Mouse (Mus musculus): Measurements from ENCODE around the gene Pax2. TPM values are rescaled to one million over a fixed set of nuclear protein-coding genes. Genes with fewer than 3 reads are reported as not detected.
A peak's percentile ranks its signal among the peaks of the same experiment; 100 is the strongest.

Pax2 gene
- polyA plus RNA-seq, 1 experiment from 2014 or later: 0.19 TPM

GRCm38 (mm10) chr19:44741091-44741763 is 14.6 kb upstream of the Pax2 start:
- WGBS: under 1% methylated on average over 48 of the region's 48 CpGs
- H3K4me3 ChIP-seq (replicated peaks): peak overlapping the region; percentile 16; the same call in 1 of the 2 replicates
- H3K4me1 ChIP-seq: peaks cover 23% of the 10 kb centered on the region
- no peak for ATAC-seq (ENCODE audit: low FRiP score)
- peak overlapping the region; percentile 34 for H3K4me2 ChIP-seq
- no peak overlapping the region for H3K9ac ChIP-seq
- no peaks in the 10 kb centered on the region for H3K36me3 ChIP-seq (replicated peaks)
- H3K9me3 ChIP-seq: no peaks in the 10 kb centered on the region
- H3K27ac ChIP-seq: no peak overlapping the region
- peaks cover 100% of the 10 kb centered on the region for H3K27me3 ChIP-seq

DNA sequence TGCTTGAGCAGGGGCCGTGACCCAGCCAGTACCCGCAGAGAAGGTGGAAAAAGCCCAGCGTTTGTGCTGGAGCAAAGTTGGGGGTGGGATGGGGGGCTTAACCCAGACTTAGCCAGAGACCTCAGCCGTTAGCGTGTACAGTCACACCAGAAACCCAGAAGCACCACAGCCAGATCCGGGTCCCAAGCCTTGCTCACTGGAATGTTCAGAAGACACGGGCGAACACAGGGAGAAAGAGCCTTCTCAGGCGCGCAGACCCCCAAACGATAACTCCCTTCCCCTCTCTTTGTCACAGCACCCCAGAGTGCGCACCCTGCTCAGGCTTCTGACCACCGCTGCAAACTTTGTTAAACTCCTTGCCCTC is 14.1 kb upstream of the Pax2 start:
- 0% methylated on average over 13 of the region's 13 CpGs for WGBS
- Histone ChIP-seq H3K9ac (no peak overlapping the region), H3K27me3 (peaks cover 100% of the 10 kb centered on the region), H3K4me1 (peaks cover 26% of the 10 kb centered on the region), H3K9me3 (no peaks in the 10 kb centered on the region), H3K4me2 (peak overlapping the region; percentile 34), H3K36me3 (replicated peaks) (no peaks in the 10 kb centered on the region), H3K4me3 (replicated peaks) (peak overlapping the region; percentile 16; the same call in 1 of the 2 replicates), H3K27ac (no peak overlapping the region)
- ATAC-seq (ENCODE audit: low FRiP score): no peak

- Histone ChIP-seq H3K27ac (no peak overlapping the region), H3K4me2 (no peak overlapping the region), H3K9ac (no peak overlapping the region), H3K36me3 (replicated peaks) (no peaks in the 10 kb centered on the region), H3K9me3 (no peaks in the 10 kb centered on the region), H3K4me3 (replicated peaks) (0 out of 2 replicates have a peak overlapping the region, but pooled peaks have one; percentile 16), H3K4me1 (peaks cover 27% of the 10 kb centered on the region), H3K27me3 (peaks cover 99% of the 10 kb centered on the region)
- under 1% methylated on average over 22 of the region's 22 CpGs for WGBS
- no peak for ATAC-seq (ENCODE audit: low FRiP score)
Observed at GRCm38 (mm10) chr19:44742131-44743020, 13.5 kb upstream of the Pax2 start.

GRCm38 (mm10) chr19:44743021-44743415 is 12.8 kb upstream of the Pax2 start:
- peaks cover 27% of the 10 kb centered on the region for H3K4me1 ChIP-seq
- H3K9me3 ChIP-seq: no peaks in the 10 kb centered on the region
- H3K4me3 ChIP-seq (replicated peaks): no peak overlapping the region
- 0% methylated on average over 2 of the region's 2 CpGs for WGBS
- no peaks in the 10 kb centered on the region for H3K36me3 ChIP-seq (replicated peaks)
- no peak overlapping the region for H3K9ac ChIP-seq
- H3K27ac ChIP-seq: no peak overlapping the region
- no peak overlapping the region for H3K4me2 ChIP-seq
- peaks cover 99% of the 10 kb centered on the region for H3K27me3 ChIP-seq
- no peak for ATAC-seq (ENCODE audit: low FRiP score)

- ATAC-seq (ENCODE audit: low FRiP score): no peak
- Histone ChIP-seq H3K9ac (no peak overlapping the region), H3K27ac (no peak overlapping the region), H3K36me3 (replicated peaks) (no peaks in the 10 kb centered on the region), H3K4me1 (peaks cover 27% of the 10 kb centered on the region), H3K27me3 (peaks cover 99% of the 10 kb centered on the region), H3K4me2 (no peak overlapping the region), H3K4me3 (replicated peaks) (no peak overlapping the region), H3K9me3 (no peaks in the 10 kb centered on the region)
- WGBS: 7% methylated on average over 2 of the region's 2 CpGs
Observed at GRCm38 (mm10) chr19:44743961-44744520, 11.8 kb upstream of the Pax2 start.

- ATAC-seq (ENCODE audit: low FRiP score): no peak
- WGBS: 6% methylated on average over 6 of the region's 6 CpGs
- H3K9me3 ChIP-seq: no peaks in the 10 kb centered on the region
Observed at GRCm38 (mm10) chr19:44745741-44746140, 10.1 kb upstream of the Pax2 start.

GRCm38 (mm10) chr19:44746541-44747024 is 9.3 kb upstream of the Pax2 start:
- WGBS: under 1% methylated on average over 36 of the region's 42 CpGs
- Histone ChIP-seq H3K36me3 (replicated peaks) (no peaks in the 10 kb centered on the region), H3K9ac (no peak overlapping the region), H3K27me3 (peaks cover 99% of the 10 kb centered on the region), H3K4me2 (peak overlapping the region; percentile 10), H3K4me1 (peaks cover 22% of the 10 kb centered on the region), H3K4me3 (replicated peaks) (peak overlapping the region; percentile 16; the same call in 1 of the 2 replicates), H3K27ac (no peak overlapping the region), H3K9me3 (no peaks in the 10 kb centered on the region)
- 0 out of 2 replicates have a peak, but pooled peaks have one; percentile 14 for ATAC-seq (ENCODE audit: low FRiP score)

More at GRCm38 (mm10) chr19:44745741-44746140, 10.1 kb upstream of the Pax2 start:
- H3K4me1 ChIP-seq: peaks cover 28% of the 10 kb centered on the region
- no peak overlapping the region for H3K27ac ChIP-seq
- H3K9ac ChIP-seq: no peak overlapping the region
- no peak overlapping the region for H3K4me3 ChIP-seq (replicated peaks)
- no peaks in the 10 kb centered on the region for H3K36me3 ChIP-seq (replicated peaks)
- peaks cover 99% of the 10 kb centered on the region for H3K27me3 ChIP-seq
- no peak overlapping the region for H3K4me2 ChIP-seq

GRCm38 (mm10) chr19:44747471-44747870 is 8.4 kb upstream of the Pax2 start:
- no peak overlapping the region for H3K27ac ChIP-seq
- H3K9me3 ChIP-seq: no peaks in the 10 kb centered on the region
- no peak overlapping the region for H3K4me2 ChIP-seq
- H3K4me1 ChIP-seq: peaks cover 20% of the 10 kb centered on the region
- ATAC-seq (ENCODE audit: low FRiP score): no peak
- no peak overlapping the region for H3K9ac ChIP-seq
- no peaks in the 10 kb centered on the region for H3K36me3 ChIP-seq (replicated peaks)
- 3% methylated on average over 4 of the region's 4 CpGs for WGBS
- H3K27me3 ChIP-seq: peaks cover 99% of the 10 kb centered on the region
- H3K4me3 ChIP-seq (replicated peaks): no peak overlapping the region

GRCm38 (mm10) chr19:44748271-44748670 is 7.6 kb upstream of the Pax2 start:
- 2% methylated on average over 5 of the region's 5 CpGs for WGBS
- no peak overlapping the region for H3K4me3 ChIP-seq (replicated peaks)
- no peak overlapping the region for H3K27ac ChIP-seq
- H3K4me1 ChIP-seq: peaks cover 27% of the 10 kb centered on the region
- no peaks in the 10 kb centered on the region for H3K36me3 ChIP-seq (replicated peaks)
- peaks cover 99% of the 10 kb centered on the region for H3K27me3 ChIP-seq
- ATAC-seq (ENCODE audit: low FRiP score): no peak
- H3K4me2 ChIP-seq: no peak overlapping the region
- no peak overlapping the region for H3K9ac ChIP-seq
- H3K9me3 ChIP-seq: no peaks in the 10 kb centered on the region

- H3K36me3 ChIP-seq (replicated peaks): no peaks in the 10 kb centered on the region
- WGBS: 1% methylated on average over 15 of the region's 18 CpGs
- peaks cover 27% of the 10 kb centered on the region for H3K4me1 ChIP-seq
- H3K4me2 ChIP-seq: no peak overlapping the region
- H3K27me3 ChIP-seq: peaks cover 99% of the 10 kb centered on the region
- no peak overlapping the region for H3K27ac ChIP-seq
- H3K4me3 ChIP-seq (replicated peaks): no peak overlapping the region
- no peak overlapping the region for H3K9ac ChIP-seq
- ATAC-seq (ENCODE audit: low FRiP score): no peak
- no peaks in the 10 kb centered on the region for H3K9me3 ChIP-seq
Observed at GRCm38 (mm10) chr19:44749061-44749990, 6.5 kb upstream of the Pax2 start.
